Mouse (Mus musculus): ENCODE results near the gene Toe1.

Gene Toe1

GRCm38 (mm10) chr4:116807197-116808129 is at the start of gene Toe1, which contains the start of gene Mutyh:
TSS of gene Toe1 (minus strand) at chr4:116807640.
TSS of gene Mutyh (plus strand) at chr4:116807723.
- peak; percentile 99 for DNase-seq (ENCODE audit: low read depth, low spot score)

GRCm38 (mm10) chr4:116857203-116857602 is 49.8 kb upstream of the Toe1 start:
- DNase-seq (ENCODE audit: low read depth, low spot score): no peak

GRCm38 (mm10) chr4:116854286-116854685 is 46.8 kb upstream of the Toe1 start:
- DNase-seq (ENCODE audit: low read depth, low spot score): no peak

DNA sequence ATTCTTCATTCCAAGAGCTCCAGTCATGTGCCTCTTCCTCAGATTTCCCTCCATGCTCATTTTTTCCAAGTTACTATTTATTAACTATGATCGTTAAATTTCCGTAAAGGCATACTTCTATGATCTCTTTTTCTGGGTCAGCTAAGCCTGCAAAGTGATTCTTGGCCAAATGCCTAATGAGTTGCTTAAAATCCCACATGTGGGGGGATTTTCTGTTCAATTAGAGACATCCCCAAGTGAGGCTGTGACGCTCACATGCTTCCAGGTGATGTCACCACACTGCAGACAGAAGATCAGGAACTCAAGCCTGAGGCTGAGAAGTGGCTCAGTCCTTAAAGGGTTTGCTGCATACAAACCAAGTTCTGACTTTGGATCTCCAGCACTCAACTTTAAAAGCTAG is 42.5 kb upstream of the Toe1 start:
- no peak for DNase-seq (ENCODE audit: low read depth, low spot score)

GRCm38 (mm10) chr4:116844324-116844723 is 36.9 kb upstream of the Toe1 start:
- DNase-seq (ENCODE audit: low read depth, low spot score): peak; percentile 79

DNA sequence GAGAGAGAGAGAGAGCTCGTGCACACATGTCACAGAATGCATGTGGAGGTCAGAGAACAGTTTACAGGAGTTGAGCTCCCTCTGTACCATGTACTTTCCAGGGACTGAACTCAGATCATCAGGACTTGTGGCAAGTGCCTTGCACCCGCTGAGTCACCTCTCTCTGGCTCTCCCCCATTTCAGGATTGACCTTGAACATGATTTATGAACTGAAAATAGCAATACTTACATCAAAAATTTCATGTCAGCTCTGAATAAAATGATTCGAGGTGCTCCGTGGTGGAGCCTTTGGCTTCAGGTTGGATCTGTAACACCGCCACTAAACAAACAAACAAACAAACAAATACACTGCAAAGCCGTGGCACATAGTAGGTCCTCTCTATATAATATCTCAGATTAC is 33.4 kb upstream of the Toe1 start:
- DNase-seq (ENCODE audit: low read depth, low spot score): no peak

DNA sequence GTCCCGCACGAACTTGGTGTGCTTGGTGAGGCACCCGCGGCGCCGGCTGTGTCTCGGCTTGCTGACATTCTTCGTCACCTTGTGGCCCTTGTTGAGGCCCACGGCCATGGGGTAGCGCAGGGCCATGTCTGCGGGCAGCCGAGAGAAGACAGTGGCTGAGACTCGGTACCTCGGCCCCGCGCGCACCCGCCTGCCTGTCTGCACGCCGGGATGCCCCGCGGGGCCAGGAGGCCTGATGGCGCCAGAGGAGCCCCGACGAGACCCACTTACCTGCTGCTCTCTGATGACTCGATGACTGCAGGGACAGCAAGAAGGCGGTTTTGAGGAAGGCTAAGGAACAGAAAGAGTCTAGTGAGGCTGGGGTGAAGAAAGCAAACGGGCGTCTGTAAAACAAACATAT is 32.7 kb upstream of the Toe1 start:
- DNase-seq (ENCODE audit: low read depth, low spot score): peak; percentile 48

- no peak for DNase-seq (ENCODE audit: low read depth, low spot score)
Observed at GRCm38 (mm10) chr4:116838999-116839398, 31.6 kb upstream of the Toe1 start.

DNA sequence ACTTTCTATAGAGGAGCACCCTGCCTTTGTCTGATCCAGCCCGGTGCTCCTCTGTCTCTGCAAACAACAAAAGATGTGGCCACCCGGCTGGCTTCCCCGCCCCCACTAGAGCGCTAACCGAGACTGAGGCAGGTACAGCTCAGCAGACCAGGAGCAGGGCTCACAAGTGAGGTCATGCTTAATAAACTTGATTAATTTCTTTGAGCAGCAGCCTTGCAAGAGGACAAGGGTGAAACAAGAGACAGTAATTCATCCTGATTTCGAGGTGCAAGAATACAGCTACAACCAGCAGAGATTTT is 22.6 kb upstream of the Toe1 start:
- no peak for DNase-seq (ENCODE audit: low read depth, low spot score)

- DNase-seq (ENCODE audit: low read depth, low spot score): no peak
Observed at GRCm38 (mm10) chr4:116829364-116830069, 22.1 kb upstream of the Toe1 start.

DNA sequence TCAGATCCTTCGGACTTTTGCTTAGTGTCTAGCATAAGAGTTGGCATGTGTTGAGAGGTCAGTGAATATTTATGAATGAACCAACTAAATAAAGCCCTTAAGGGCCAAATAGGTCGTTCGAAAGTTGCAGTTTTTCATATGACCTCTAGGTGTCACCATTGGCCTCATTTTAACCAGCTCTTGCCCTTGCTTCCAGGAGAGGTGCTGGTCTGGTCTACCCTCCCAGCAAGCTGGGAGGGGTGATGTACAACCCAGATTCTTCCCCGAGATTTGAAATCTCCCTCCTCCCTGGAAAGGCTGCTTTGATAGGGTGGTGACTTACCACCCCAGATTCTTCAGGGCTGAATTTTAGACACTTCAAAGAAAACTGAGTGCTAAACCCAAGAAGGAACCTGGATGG is 20.4 kb upstream of the Toe1 start:
- peak; percentile 87 for DNase-seq (ENCODE audit: low read depth, low spot score)

DNA sequence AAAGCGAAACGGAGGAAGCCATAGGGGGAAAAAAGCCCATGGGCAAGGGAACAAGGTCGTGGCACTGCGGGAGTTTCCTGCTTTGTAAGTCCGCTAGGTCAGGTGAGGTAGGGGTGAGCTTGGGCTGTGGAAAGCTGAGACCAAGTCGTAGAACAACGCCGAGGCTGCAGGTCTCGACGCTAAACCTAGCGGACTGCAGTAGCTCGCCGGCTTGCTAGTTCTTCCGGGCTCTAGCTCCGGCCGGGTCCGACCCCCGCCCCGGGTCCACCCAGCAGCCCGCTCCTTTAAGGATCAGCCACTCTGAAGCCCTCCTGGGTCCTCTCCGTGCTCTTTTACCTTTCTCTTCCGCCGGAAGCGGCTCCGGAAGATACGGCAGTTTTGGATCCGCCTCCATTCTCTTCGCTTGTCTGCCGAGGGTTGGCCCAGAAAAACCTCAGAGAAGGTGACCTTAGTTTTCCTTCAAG is 17.1 kb upstream of the Toe1 start:
- DNase-seq (ENCODE audit: low read depth, low spot score): peak; percentile 91

DNA sequence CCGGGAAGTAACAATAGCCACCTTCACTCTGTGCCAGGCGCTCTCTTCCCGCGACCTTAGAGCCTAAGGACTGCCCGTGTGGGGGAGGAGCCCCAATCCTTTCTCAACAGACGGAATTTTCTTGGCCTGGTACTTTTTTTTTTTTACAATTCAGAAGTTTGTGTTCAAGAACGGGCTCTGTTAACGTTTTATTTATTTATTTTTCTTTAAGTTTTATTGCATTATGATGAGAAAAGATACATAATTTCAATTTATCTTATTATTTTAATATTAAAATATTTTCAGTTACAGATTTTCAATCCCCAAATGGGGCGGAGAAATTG is 14.2 kb upstream of the Toe1 start, which contains the start of gene Hpdl:
Gene Hpdl, minus strand, starts transcription at position 14 of the 323 bp plus-strand sequence.
- DNase-seq (ENCODE audit: low read depth, low spot score): no peak

GRCm38 (mm10) chr4:116820902-116821693 is 13.7 kb upstream of the Toe1 start:
- DNase-seq (ENCODE audit: low read depth, low spot score): peak; percentile 82

DNA sequence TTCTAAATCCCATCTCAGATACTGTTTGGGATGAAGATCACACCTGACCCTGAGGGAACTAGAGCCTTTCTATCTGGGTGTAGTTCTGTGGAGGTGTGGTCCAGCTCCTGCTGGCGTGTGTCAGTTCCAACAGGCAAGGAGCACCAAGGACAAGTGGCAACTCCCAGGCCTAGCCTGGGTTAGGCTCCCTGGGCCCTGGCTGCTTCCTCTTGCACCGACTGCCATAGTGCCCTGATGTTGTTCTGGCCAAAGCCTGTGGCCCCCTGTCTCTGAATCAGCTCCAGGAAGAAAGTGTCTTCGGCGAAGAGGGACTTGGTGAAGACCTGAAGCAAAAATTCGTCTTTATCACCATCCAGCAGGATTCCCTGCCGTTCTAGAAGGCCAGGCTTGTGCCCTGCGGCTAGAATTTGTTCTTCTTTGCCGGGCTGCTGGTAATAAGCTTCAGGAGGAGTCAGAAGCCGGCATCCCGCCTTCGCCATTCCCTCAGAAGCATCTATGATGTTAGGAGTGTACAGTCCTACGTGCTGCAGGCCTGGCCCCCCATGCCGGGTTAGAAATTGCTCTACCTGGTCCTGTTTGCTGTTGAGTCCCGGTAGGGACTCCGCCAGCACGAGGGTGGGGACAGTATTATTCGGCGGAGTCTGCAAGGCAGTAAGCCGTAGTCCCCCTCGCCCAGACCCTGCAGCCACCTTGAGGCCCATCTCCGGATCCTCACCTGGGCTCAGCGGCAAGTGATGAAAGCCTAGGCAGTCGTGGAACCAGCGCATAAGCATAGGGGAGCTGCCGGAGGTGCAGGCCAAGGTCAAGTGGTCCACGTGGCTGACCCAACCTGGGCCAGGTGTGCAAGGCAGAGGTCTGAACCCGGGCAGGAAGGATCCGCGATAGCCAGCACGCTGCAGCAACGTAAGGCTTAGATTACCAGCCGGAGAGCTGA is 12.8 kb upstream of the Toe1 start:
- DNase-seq (ENCODE audit: low read depth, low spot score): peak; percentile 45

GRCm38 (mm10) chr4:116817486-116817885 is 10.0 kb upstream of the Toe1 start:
- DNase-seq (ENCODE audit: low read depth, low spot score): no peak

DNA sequence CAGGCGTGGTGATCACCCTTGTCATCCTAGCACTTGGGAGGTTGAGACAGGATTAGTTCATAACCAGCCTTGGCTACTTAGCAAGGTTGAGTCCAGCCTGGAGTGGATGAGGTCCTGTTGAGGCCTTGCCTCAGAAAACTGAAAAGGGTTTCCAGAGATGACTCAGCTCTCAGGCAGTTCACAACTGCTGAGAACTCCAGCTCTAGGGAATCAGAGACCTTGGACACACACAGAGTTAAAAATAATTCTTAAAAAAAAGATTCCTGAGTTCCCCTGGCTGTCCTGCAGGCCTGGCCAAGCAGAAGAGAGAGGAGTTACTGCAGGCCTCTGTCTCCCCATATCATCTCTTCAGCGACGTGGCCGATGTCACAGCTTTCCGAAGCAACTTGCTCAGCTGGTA is 7.8 kb upstream of the Toe1 start:
- DNase-seq (ENCODE audit: low read depth, low spot score): no peak

GRCm38 (mm10) chr4:116811012-116811411 is 3.6 kb upstream of the Toe1 start:
- DNase-seq (ENCODE audit: low read depth, low spot score): no peak

DNA sequence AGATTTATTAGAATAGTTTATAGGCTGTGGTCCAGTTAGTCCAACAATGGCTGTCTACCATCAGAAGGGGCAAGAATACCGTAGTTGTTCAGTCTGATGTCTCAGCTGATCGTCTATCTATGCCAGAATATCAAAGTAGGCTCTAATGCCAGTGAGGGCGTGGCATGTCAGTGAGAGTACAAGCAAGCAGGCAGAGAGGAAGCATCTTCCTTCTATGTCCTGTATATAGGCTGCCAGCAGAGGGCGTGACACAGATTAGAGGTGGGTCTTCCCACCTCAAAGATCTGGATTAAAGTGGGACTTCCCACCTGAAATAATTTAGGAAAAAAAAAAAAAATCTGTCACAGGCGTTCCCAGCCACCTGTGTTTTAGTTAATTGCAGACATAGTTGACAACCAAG is 7.5 kb downstream of the Toe1 start:
- peak; percentile 84 for DNase-seq (ENCODE audit: low read depth, low spot score)

- DNase-seq (ENCODE audit: low read depth, low spot score): no peak
Observed at GRCm38 (mm10) chr4:116796442-116797110, 10.9 kb downstream of the Toe1 start.
